In the genomic region with DNA sequence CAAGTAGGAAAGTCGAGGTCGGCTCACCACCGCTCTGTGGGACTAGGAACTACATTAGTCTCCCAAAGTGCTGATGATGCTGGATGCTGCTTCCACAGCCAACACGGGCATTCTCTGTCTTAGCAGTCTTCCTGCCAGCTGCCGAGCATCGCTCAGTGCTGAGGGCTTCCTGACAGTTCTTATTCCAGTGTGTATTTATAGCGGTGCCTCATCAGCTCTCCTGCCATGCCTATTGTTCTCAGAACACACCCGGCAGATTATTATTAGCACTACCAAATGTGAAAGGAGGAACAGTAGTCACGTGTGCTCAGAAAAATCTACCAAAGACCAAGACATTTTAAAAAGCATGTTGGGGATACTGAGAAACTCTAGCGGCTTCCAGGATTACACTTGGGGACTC, we compare ENCODE assay signal across 10 mouse cellular contexts. TPM values are rescaled to one million over a fixed set of nuclear protein-coding genes. Genes with fewer than 3 reads are reported as not detected.
DNase-seq lines count a peak whose midpoint lies in the region; ATAC-seq and TF ChIP-seq lines count a peak whose summit lies in the region.
"Had no signal": no experiment of that assay in that cellular context is flagged by ENCODE, and none has a peak within 500 bp of the region (broad histone marks: within the 10 kb centered on the region; RNA-seq: fewer than 3 reads in every experiment).

No protein-coding gene starts in this region.

- H3K27ac ChIP-seq in liver, postnatal 0 days (ENCODE audit: low read depth): no peak overlapping the region
- H3K27ac ChIP-seq in liver, embryonic 12.5 days: no peak overlapping the region
- 0 out of 2 replicates have a peak overlapping the region, but pooled peaks have one; percentile 22 for H3K27ac ChIP-seq in heart, embryonic 10.5 days
- H3K27ac ChIP-seq: lung, embryonic 15.5 days; stomach, embryonic 15.5 days had no signal

- no peak for TF ChIP-seq EP300 in liver, postnatal 0 days (IDR thresholded peaks at IDR 0.05; ENCODE audit: low read depth)

- no peaks in the 10 kb centered on the region for H3K36me3 ChIP-seq in liver, postnatal 0 days (replicated peaks; ENCODE audit: insufficient read depth, low read length)
- no peaks in the 10 kb centered on the region for H3K36me3 ChIP-seq in liver, embryonic 12.5 days
- no peaks in the 10 kb centered on the region for H3K36me3 ChIP-seq in heart, embryonic 10.5 days
- H3K36me3 ChIP-seq: lung, embryonic 15.5 days; stomach, embryonic 15.5 days had no signal

- H3K27me3 ChIP-seq in liver, postnatal 0 days (ENCODE audit: insufficient read depth, low read length): no peaks in the 10 kb centered on the region
- no peaks in the 10 kb centered on the region for H3K27me3 ChIP-seq in liver, embryonic 12.5 days (replicated peaks)
- no peaks in the 10 kb centered on the region for H3K27me3 ChIP-seq in heart, embryonic 10.5 days (ENCODE audit: insufficient read depth, poor library complexity, severe bottlenecking)
- H3K27me3 ChIP-seq: lung, embryonic 15.5 days; stomach, embryonic 15.5 days had no signal

- H3K4me3 ChIP-seq in liver, postnatal 0 days (ENCODE audit: low read depth, low read length): no peak overlapping the region
- H3K4me3 ChIP-seq in liver, embryonic 12.5 days: no peak overlapping the region
- no peak overlapping the region for H3K4me3 ChIP-seq in heart, embryonic 10.5 days
- H3K4me3 ChIP-seq: erythroblast, embryonic 14.5 days; lung, embryonic 15.5 days; stomach, embryonic 15.5 days had no signal

- peak; percentile 31; the same call in 1 of the 2 replicates for ATAC-seq in liver, postnatal 0 days
- no peak for ATAC-seq in liver, embryonic 12.5 days

- WGBS in liver, postnatal 0 days (ENCODE audit: insufficient replicate concordance): 62% methylated on average over 10 of the region's 10 CpGs
- WGBS in liver, embryonic 12.5 days (ENCODE audit: insufficient replicate concordance): 62% methylated on average over 10 of the region's 10 CpGs
- WGBS in heart, embryonic 10.5 days: 65% methylated on average over 10 of the region's 10 CpGs

- no peak for DNase-seq in liver, postnatal 0 days
- DNase-seq in heart, embryonic 10.5 days (ENCODE audit: low spot score): no peak
- DNase-seq in layer of hippocampus, adult 8-10 months (ENCODE audit: low spot score in 2 of 2): peak; percentile 52 to 59
- DNase-seq in skeletal muscle tissue, adult 2 months (ENCODE audit: low read depth, low spot score): peak; percentile 7
- no peak for DNase-seq in B cell, adult 2 months
- no peak for DNase-seq in spleen, postnatal 14 days (ENCODE audit: low spot score in 2 of 2)

- no peak for TF ChIP-seq CTCF in liver, postnatal 0 days (IDR thresholded peaks at IDR 0.05; ENCODE audit: low read depth)

- H3K4me2 ChIP-seq in liver, postnatal 0 days (ENCODE audit: low read depth, low read length): no peak overlapping the region
- no peak overlapping the region for H3K4me2 ChIP-seq in liver, embryonic 12.5 days
- H3K4me2 ChIP-seq: lung, embryonic 15.5 days; stomach, embryonic 15.5 days had no signal

- no peak overlapping the region for H3K9ac ChIP-seq in liver, postnatal 0 days (replicated peaks)
- H3K9ac ChIP-seq in liver, embryonic 12.5 days: no peak overlapping the region
- H3K9ac ChIP-seq: lung, embryonic 15.5 days; stomach, embryonic 15.5 days had no signal

- peaks cover 2% of the 10 kb centered on the region; the same call in 1 of the 2 replicates for H3K9me3 ChIP-seq in liver, postnatal 0 days (ENCODE audit: low read length)
- H3K9me3 ChIP-seq in liver, embryonic 12.5 days (replicated peaks): peaks cover 14% of the 10 kb centered on the region; the same call in 1 of the 2 replicates
- no peaks in the 10 kb centered on the region for H3K9me3 ChIP-seq in heart, embryonic 10.5 days
- H3K9me3 ChIP-seq: lung, embryonic 15.5 days; stomach, embryonic 15.5 days had no signal

- H3K4me1 ChIP-seq in liver, postnatal 0 days (ENCODE audit: insufficient read depth): no peaks in the 10 kb centered on the region
- no peaks in the 10 kb centered on the region for H3K4me1 ChIP-seq in liver, embryonic 12.5 days
- no peaks in the 10 kb centered on the region for H3K4me1 ChIP-seq in heart, embryonic 10.5 days
- H3K4me1 ChIP-seq: stomach, embryonic 15.5 days had no signal

RNA-seq across cellular contexts. Expression of a gene that starts 15.5 kb away (rescaled TPM):
- 0.51 and 0.54 TPM in 2 replicates for polyA plus RNA-seq in liver, postnatal 0 days (2015; fragmentation: Nextera tagmentation; extraction: Ambion mirVana)
- polyA plus RNA-seq in liver, embryonic 12.5 days (2016; fragmentation: Nextera tagmentation; extraction: Ambion mirVana): 0.89 and 0.97 TPM in 2 replicates
- polyA plus RNA-seq in heart, embryonic 10.5 days (2016; fragmentation: Nextera tagmentation; extraction: Ambion mirVana): 7.5 and 9.2 TPM in 2 replicates
- total RNA-seq in layer of hippocampus, adult 8-10 months (2022): 10 to 100 TPM; 77.1 to 93.8 (median 83.6) TPM

Comparison
In these comparisons a context has a peak if more than half of its experiments do, and no peak if none do; other contexts are left out.
1. DNase-seq: peak in layer of hippocampus, adult 8-10 months (2 of 2) and skeletal muscle tissue, adult 2 months (single experiment); none in liver, postnatal 0 days (single experiment), heart, embryonic 10.5 days (single experiment), B cell, adult 2 months (0 of 2) and spleen, postnatal 14 days (0 of 2).